Mouse (Mus musculus) bone marrow, adult 2 months (tissue): ENCODE measurements around the gene Hist2h4.

Source experiments
- CTCF ChIP-seq: fragments of 200-500 bp; IDR thresholded peaks from 2 replicates; pipeline ENCODE4 v1.5.1; 2011; ENCODE audit warnings: low read length, control low read depth; ENCODE audit not compliant: control insufficient read depth, insufficient read depth
- POLR2A ChIP-seq: fragments of 200-500 bp; IDR thresholded peaks from 2 replicates; pipeline ENCODE4 v1.6.1; 2011; ENCODE audit warnings: low read depth, mild to moderate bottlenecking, control low read depth, low read length, borderline replicate concordance; ENCODE audit not compliant: control insufficient read depth

- no peak for TF ChIP-seq CTCF
- TF ChIP-seq POLR2A: no peak
Observed at GRCm38 (mm10) chr3:96267541-96267940, 4.4 kb upstream of the Hist2h4 start.
